Mouse (Mus musculus) urinary bladder, adult 18-20 months (tissue): ENCODE results near the gene Klhl26.

Experiments
- DNase-seq, 2 experiments: peaks; one replicate each; pipeline ENCODE4 v3.0.0; 2022; ENCODE audit warnings: low spot score in 2 of 2, mixed read lengths in 2 of 2

The Klhl26 gene

DNA sequence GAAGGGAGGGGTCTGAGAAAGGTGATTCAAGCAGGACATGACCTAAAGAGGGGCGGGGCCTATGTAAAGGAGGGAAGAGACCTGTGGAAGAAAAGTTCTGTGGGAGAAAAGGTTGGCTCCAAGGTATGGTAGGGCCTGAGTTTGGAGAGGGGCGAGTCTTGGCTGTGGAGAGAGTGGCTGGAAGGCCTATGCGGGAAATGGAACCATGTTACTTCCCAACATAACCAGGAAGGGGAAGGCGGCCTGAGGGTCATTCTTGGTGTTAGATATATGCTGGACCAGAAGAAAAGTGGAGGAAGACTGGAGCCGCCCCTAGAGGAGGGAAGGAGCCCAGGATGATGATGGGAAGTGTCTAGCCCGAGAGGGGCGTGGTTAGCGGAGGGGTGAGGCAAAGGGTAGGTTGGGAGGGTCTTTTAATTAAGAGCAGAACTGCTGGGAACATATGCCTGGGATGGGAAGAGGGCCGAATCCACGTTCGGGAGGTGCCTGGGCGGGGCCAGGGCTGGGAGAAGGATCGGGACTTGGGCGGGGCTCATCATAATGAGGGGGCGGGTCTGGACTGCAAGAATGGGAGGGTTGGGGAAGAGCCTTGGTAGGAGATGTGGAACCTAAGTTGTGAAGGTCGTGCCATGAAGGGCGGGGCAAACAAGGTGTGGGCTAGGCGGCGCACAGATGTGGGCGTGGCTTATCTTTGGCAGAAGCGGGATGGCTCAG lies 658 bp upstream of the Klhl26 start:
- DNase-seq: no peak

DNA sequence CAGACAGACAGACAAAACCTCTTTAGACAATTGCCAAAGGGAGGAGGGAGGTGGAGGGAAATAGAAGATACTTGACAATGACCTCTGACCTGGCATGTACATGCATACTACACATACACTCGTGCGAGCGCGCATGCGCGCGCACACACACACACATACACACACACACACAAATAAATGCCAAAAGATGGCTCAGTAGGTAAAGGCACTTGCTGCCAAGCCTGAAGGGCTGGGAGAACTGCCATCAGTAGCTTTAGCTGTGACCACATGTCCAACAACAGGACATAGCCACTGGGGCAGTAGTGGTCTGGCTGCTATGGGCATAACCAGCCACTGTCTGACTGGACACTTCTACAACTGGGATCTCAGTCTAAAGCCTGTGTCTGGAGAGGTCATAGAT lies 4.9 kb downstream of the Klhl26 start:
- no peak for DNase-seq

DNA sequence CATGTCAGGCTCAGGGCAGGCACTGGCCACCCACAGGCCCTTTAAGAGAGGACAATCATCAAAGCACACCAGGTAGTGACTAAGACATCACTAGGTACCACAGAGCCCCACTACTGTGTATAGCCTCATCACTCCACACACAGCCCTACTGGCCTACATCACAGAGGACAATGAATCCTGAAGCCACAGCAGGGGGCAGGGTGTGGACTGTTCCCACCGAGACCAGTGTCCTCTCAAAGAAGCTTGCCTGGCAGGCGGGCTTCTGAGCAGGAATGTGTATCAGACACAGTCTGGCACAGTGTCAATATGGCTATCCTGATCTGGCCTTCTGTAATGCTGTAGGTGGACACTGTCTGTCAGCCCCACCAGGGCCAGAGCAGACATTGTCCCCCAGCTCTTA lies 6.8 kb downstream of the Klhl26 start:
- no peak for DNase-seq

DNA sequence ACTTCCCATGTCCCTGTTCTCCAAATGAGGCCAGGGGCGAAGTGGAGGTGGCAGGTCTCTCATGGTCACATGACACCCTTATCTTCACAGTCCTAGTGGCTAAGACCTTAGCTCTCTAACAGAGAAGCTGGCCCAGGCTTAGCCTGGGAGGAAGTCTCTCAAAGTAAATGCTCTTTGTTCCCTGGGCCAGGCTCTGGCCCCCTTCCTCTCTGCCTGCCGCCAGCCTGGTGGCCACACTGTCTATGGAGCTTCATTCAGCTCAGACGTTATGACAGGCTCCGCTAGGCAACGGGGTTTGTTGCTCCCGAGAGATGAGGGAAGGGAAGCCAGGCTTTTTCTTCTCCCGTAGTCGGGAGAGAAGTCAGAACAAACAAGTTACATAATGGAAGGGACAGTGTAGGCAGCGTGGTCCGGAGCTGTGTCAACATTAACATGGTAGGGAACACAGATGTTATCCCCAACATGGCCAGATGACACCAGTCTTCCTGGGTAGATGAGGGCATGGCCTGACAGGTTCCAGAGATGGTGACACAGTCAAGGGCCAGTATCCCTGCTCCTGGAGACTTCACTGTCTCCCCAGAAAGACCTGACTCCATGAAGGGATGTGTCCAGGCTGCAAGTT lies 7.4 kb downstream of the Klhl26 start:
- no peak for DNase-seq

DNA sequence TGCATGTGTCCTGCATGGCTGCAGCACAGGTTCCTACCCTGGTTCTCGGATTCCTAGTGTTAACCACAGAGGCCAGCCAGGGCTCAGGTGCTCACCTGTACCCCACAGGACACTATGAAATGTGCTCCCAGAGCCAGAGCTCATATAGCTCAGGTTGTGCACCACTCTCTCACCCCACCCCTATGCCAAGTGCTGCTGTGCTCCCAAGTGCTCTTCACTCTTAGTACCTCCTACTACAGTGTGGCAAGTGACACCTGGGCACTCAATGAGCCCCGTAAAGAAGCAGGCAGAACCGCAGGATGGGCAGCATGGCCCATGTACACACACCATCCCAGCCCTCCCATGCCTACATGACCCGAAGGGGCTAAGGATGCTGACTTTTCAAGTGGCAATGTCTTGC lies 8.0 kb downstream of the Klhl26 start:
- no peak for DNase-seq

DNA sequence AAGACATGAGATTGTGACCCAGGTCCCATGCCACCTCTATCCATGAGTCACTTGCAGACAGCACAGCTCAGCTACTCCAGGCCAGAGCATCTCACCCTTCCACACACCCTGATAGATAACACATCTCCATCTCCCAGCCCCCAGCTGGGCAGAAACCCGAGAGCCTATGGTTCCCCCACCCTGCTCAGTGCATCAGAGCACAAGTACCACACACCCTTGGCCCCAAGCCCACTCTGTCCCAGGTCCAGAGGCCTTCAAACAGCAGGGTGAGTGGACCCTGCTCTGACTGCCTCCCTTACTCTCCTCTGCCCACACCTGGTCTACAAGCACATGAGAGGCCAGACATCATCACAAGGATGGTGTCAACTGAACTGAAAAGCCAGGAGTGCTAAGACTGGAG lies 8.9 kb downstream of the Klhl26 start:
- no peak for DNase-seq

DNA sequence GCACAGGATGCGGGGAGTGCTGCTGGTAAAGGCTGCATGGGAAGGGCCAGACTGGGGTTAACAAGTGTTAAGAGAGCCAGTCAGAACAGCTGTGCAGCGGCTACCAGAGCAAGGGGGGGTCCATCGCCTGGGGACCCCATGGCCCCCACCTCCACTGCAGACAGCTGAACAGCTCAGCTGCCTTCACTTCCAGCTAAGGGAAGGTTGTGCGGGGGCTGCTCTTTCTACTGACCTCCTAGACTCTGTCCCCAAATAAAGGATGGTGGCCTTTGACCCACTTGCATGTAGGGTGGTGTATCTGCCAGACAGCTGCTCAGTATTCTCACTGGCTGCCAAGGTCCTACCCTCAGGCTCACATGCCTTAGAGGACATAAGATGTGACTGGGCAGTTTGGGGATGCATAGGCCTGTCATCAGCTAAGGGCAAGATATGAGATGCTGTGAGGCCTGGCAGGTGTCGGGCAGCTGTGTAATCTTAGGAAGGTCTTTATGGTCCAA lies 9.5 kb downstream of the Klhl26 start:
- no peak for DNase-seq

DNA sequence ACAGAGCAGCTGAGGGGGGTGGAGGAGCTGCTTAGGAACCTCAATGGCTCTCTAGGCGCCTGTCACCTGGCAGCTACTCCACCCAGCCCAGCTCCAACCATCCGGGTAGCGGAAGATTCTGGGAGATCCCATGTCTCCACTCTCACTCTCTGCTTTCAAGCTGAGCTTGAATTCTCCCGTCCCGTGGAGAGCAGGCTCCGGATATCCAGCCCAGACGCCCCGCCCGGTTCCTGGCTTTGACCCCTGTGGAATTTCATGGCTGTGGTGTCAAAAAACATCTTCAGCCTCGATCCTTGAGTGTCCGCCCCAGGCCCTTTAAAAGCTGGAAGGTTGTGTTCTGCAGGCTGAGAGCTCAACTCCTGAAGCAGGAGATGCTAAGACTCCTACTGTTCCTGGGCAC lies 10.0 kb downstream of the Klhl26 start:
- no peak for DNase-seq

DNA sequence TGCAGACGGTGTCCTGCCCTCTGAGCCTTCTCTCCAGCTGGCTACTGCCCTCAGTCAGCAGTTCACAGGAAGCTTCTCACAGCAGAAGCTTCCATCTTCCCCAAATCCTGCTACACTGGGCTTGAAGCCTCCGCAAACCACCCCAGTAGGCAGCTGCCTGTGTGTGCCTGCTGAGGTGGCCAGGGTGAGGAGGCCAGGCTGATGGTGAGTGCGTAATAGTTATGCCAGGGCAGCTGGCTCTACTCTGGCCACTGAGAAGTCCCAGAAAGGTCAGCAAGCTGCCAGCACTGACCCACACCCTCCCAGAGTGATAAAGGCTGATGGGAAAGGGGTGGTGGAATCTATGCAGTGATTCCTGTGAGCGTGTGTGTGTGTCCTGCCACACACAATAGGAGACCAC lies 10.5 kb downstream of the Klhl26 start:
- no peak for DNase-seq

DNA sequence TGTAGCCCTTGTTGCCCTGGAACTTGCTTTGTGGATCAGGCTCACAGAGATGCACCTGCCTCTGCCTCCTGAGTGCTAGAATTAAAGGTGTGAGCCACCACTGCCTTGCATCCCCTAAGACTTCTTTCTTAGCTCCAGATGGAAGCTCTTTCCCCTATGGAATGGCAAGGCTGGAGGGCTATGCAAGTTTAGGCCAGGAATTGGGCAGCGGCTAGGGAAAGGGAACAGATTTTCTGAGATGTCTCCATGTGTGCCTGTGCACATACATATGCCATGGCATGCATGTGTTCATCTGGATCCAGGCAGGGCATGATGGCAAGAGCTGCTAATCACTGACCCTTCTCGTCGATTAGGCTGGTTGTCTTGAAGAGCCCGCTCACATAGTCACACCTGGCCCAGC lies 11.1 kb downstream of the Klhl26 start:
- DNase-seq: no peak

DNA sequence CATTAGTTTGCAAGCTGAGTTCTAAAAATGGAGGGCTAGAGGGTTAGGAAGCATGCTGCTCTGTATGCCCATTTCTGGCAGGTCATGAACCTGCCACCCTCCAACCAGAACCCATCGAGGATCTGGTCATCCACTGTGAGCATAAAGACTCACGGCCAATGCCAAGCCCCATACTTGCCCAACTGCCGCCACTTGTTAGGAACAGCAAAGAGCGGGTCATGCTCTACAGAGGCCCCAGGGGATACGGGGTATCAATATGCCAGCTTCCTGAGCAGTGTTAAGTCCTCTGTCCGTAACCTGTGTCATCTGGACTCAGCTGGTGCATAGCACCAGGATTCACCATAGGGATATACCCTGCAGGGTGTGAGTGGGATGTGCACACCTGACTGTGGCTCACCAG lies 12.6 kb downstream of the Klhl26 start:
- DNase-seq: no peak

DNA sequence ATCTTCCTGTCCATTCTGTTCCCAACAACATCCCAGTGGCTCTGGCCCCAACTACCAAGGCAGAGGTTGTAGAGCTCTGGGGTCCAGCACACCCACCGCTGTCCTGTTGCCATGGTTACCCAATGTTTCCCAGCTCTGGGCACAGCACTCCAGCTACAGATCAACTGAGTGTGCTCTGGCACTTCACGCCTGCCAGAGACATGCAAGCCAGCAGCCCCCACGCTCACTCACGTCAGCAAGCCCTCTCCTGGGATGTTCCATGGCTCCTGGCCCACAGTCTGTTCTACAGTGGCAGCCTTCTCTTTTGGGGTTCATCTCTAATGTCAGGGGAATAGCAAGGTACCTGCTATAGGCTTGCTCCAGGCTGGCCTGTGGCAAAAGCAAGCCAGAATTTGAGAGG lies 13.5 kb downstream of the Klhl26 start:
- DNase-seq: no peak

DNA sequence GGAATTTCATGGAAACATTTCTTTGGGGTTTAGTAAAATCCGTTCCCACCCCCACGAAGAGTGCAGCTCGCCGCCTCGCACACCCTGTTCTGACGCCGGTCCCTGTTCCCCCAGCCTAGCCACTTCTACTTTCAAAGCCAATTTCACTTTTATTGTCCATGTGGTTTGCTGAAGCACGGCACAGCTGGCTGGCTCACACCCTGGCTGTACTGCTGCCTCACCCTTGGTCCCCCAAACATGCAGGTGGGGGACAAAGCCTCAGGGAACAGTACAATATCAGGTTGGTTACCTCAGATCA lies 14.3 kb downstream of the Klhl26 start:
- DNase-seq: no peak

DNA sequence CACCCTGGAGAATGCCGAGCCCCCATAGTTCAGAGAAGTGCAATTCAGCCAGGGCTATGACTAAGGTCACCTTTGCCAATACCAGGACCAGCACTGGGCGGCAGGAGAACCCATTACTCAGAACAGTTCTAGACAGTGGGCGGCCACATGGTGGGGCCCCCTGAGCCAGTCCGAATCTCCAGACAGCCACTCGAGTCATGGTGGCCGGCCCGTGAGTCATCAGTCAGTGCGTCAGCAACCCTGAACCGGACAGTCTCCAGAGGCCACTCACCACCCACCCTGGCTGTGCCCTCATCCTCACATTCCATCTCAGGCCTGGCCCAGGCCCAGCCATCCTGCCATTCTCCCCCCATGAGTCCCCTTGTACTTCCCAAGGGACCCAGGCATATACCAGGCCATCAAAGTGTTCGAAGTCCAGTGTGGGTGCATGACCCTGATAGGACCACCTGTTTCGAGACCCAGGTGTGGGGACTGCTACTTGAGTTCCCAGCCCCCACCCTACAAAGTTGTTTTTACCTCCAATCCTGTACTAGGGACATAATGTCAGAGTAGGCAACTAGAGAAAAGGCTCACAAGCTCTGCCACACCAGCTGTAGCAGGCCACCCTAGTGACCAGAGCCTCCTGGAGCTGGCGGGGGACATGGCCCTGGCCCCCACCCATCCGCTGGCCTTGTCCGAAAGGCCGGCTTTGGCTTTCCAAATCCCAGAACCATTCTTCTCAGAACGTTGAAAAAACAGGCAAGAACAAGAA lies 14.8 kb downstream of the Klhl26 start:
- no peak for DNase-seq

DNA sequence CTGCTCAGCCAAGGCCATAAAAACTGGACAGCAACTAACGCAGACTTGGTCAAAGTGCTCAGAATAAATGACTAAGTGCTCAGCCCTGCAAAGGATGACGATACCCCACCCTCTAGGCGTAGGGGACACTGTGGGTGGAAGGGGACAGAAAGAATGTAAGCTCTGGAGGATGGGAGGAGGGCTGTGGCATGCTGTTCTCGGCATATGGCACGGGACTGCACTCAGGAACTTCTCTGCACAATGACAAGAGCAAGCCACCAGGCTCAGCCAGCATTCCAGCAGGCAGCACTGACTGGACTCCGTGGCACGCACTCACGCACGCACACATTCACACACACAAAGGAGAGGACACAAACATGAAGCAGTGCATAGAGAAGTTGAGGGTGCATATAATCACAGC lies 16.2 kb downstream of the Klhl26 start:
- DNase-seq: no peak

DNA sequence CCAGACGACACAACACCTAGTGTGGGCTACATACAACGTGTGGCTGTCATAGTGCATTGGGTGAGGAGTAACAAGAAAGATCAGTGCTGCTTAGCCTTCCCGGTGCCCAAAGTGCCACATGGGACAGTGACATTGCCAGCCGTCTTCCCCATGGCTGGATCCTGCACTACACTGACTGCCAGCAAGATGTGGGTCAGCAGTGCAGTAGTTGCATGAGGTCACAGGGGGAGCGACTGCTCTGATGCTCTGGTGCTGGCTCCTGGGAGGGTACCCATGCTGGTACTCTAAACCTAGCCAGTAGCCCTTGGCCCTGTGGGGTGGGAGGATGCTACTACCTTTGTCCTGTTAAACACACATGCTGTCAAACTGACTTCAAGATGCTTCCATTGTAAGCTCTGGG lies 16.6 kb downstream of the Klhl26 start:
- DNase-seq: no peak

DNA sequence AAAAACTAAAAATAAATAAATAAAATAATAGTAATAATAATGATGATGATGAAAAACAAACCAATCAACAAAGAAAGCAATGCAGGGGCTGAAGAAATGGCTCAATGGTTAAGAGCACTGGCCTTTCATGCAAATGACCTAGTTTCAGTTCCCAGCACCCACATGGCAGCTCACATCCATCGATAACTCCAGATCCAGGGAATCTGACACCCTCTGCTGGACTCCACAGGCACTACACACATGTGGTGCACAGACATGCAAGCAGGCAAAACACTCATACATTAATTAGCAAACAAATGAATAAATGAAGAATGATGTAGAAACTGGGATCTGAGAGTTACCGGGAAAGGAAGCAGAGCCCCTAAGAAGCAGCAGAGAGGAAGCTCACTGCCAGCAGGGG lies 17.1 kb downstream of the Klhl26 start:
- DNase-seq: no peak

DNA sequence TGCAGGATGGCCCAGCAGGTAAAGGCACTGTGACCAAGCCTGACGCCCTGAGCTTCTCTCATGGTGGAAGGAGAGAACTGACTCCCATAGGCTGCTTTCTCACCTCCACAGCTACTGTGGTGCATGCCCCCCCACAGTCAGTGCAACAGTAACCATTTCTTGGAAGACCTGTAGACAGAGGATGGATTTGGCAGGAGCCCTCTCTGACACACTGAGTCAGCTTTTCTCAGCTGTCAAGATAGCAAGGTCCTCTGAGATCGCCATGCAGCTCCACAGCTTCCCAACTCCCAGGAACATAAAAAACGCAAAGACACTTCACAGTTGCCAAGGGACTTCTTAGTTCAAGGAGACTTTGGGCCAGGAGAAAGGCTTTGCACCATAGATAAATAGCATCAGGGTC lies 18.3 kb downstream of the Klhl26 start:
- DNase-seq: no peak

DNA sequence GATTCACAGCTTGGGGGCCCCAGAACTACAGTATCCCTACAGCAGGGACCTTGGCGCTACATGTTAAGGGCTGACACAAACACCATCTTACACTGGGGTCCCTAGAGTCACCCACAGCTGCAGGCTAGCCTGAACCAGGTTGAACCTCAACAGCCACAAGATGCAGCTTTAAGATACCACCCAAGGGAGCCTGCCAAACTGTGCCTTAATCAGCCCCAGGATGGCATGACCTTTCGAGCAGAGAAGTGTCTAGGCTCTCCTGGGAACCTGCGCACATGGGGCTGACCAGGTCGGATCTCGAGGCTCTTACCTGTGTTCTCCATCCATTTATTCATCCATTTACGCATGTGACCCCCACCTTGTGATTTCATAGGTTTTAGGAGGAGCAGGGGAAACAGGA lies 18.9 kb downstream of the Klhl26 start:
- DNase-seq: no peak

DNA sequence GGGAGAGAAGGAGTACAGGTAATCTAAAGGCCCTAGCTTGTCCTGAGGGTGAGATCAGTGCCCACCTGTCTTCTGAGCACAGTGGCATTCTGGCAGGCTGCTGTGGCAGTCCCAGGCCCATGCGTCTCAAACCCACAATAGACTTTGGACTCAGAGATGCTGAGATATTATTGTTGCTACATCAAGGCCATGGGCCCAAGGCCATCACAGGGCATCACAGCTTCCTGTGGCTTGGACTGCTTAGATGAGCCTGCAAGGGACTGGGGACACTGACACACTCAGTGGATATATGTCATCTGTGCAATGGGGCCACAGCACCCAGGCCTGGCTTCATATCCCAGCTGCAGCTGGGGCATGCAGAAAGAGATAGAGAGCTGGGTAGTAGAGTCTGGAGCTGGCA lies 19.8 kb downstream of the Klhl26 start:
- DNase-seq: no peak

DNA sequence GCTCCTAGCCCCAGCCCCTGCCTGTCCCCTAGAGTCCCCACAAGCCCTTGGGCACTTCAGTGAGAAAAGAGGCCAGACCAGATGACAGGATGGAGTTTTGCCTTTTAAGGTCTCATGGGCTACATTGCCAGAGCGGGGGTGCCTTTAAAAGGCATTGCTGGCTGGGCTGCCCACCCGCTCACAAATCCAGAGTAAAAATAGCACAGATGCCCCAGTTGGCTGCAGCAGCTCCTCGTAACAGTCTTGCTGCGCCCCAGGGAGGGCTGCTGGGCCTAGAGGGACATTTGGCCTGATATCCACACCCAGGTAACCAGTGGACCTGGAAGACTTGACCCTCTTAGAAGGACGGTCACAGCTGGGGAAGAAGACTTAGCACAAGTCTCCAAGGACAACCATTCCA lies 22.9 kb downstream of the Klhl26 start:
- no peak for DNase-seq

DNA sequence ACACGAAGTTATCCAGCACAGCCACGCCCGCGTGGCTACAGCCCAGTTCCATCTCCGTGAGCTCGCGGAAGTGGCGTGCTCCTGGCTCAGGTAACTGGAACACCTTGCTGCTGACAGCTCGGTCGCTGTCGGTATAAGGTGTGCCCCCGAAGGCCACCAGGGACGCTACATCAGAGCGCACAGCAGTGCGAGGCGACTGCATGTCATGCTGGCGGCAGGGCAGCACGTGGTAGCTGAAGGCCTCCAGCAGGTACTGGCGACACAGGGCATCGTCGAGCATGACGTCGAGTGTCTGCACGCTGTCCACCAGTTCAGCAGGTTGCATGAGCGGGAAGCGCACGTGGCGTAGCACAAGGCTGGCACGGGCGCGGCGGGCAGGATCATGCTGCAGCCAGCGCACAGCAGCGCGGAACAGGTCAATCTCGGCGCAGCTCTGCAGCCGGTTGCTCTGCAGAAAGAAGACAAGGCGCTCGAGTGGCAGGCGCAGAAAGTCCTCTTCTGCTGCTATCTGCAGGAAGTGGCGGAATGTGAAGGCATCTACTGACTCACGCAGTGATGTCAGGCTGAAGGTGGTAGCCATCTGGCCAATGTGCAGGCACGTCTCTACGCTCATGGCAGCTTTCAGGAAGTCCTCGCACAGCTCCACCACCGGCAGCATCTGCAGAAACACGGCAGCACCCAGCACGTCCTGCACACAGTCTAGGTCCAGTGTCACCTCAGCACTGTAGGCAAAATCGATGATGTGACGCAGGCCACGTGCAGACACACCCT lies 24.4 kb downstream of the Klhl26 start:
- no peak for DNase-seq
